Mouse (Mus musculus): ENCODE measurements at regions not wholly inside any gene's neighbourhood (a gene's known extent, or its start where the extent isn't known, plus 50 kb on each side); places are given as distances from the start of the nearest gene placed in this dataset.

DNA sequence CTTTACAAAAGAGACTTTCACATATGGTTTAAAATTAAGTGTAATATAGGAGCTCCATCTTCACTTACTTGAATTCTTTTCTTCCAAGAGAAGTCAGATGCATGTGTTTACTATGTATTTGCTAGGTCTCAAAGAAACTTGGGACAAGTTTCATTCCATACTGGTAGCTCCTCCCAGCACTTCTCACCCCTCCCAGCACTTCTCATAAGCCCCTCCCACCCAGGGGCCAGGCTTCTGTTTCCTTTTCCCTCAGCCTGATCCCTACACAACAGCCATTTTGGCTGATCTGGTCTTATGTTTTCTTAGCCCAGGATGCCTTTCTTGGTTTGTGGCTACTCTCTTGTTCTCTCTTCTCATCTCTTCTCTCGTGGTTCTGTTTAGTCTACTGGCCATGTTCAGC, 76.2 kb upstream of the Tab2 start:
- Histone ChIP-seq H3K27ac (replicated peaks) (no peak overlapping the region), H3K36me3 (no peaks in the 10 kb centered on the region), H3K9me3 (replicated peaks) (no peaks in the 10 kb centered on the region), H3K4me3 (no peak overlapping the region), H3K4me1 (peaks cover 26% of the 10 kb centered on the region), H3K27me3 (ENCODE audit: low read depth, poor library complexity, severe bottlenecking) (no peaks in the 10 kb centered on the region)
- no peak for DNase-seq (ENCODE audit: low spot score)
- 77% methylated on average over 1 of the region's 1 CpGs for WGBS

DNA sequence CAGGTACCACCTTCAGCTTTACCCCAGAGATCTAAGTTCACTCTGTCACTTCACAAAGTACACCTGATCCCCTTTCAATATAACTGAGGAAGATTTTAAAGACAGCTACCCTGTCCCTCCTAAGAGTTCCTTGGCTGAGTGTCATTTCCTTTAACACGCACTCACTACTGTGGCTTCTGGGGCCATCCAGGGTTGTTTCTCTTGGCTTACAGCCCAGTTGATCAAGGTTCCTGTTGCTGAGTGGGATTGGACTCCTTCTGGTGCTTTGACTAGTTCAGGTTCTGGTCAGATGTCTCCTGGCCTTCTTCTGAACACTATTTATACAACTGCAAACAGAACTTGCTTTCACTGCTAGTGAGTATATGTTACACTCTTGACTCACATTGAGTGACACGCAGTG, 72.8 kb upstream of the Tab2 start:
- DNase-seq (ENCODE audit: low spot score) = no peak
- Histone ChIP-seq H3K27me3 (ENCODE audit: low read depth, poor library complexity, severe bottlenecking) (no peaks in the 10 kb centered on the region), H3K4me1 (no peaks in the 10 kb centered on the region), H3K4me3 (no peak overlapping the region), H3K27ac (replicated peaks) (no peak overlapping the region), H3K9me3 (replicated peaks) (no peaks in the 10 kb centered on the region), H3K36me3 (no peaks in the 10 kb centered on the region)
- 96% methylated on average over 2 of the region's 2 CpGs for WGBS

DNA sequence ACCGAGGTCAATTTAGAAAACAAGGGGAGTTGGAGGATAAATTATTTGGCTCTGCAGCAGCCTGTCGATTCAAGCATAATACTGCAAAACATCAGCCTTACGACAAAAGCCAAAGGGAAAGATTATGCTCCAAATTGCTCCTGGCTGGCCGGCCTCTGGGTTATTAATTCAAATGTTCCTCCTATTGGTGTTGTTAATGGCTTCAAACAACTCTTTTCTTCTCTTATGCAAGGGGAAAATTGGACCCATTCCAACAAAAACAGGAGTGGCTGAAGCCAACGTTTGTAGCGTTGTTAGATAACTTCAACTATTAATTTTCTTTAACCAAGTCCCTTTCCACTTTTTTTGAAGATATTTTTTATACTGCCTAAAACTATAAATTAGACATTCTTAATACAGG, 71.0 kb upstream of the Tab2 start:
- Histone ChIP-seq H3K27ac (replicated peaks) (no peak overlapping the region), H3K4me3 (no peak overlapping the region), H3K36me3 (no peaks in the 10 kb centered on the region), H3K4me1 (no peaks in the 10 kb centered on the region), H3K27me3 (ENCODE audit: low read depth, poor library complexity, severe bottlenecking) (no peaks in the 10 kb centered on the region), H3K9me3 (replicated peaks) (no peaks in the 10 kb centered on the region)
- WGBS = 82% methylated on average over 6 of the region's 6 CpGs
- DNase-seq (ENCODE audit: low spot score) = no peak

DNA sequence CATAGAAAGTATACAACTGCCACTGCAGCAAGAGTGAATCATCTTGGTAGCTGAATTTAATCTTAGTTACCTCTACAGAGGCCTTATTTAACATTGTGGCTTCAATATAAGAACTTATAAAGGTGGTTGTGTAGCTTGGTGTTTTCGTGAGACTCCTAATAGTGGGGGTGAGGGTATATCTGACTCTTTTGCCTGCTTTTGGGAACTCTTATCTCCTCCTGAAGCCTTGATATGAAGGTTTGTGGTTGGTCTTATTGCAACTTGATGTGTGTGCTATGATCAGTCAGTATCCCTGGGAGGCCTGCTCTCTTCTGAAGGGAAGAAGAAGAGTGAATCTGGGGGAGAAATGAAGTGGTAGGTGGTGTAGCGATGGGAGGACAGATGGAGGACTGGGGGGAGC, 67.7 kb upstream of the Tab2 start:
- no peaks in the 10 kb centered on the region for H3K27me3 ChIP-seq (ENCODE audit: low read depth, poor library complexity, severe bottlenecking)
- no peaks in the 10 kb centered on the region for H3K36me3 ChIP-seq
- no peaks in the 10 kb centered on the region for H3K9me3 ChIP-seq (replicated peaks)
- no peak overlapping the region for H3K27ac ChIP-seq (replicated peaks)
- 89% methylated on average over 2 of the region's 2 CpGs for WGBS
- no peak for DNase-seq (ENCODE audit: low spot score)
- no peaks in the 10 kb centered on the region for H3K4me1 ChIP-seq
- H3K4me3 ChIP-seq = no peak overlapping the region

DNA sequence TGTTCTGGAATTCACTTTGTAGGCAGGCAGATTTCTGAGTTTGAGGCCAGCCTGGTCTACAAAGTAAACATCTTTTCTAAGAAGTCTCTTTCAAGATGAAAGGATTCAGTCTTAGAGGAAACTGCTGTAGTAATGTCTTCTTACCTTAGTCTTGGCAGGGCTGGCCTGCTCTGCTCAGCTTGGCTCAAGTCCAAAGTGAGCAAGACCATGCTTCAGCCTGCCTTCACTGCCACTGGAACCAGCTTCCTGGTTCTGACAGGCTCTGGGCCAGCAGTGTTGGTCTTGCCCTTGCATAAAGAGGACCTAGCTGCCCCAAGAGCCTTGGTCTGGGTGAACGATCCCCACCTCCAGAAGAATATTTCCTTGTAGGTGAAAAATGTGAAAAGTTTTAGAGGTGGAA, 65.9 kb upstream of the Tab2 start:
- H3K27ac ChIP-seq (replicated peaks) = no peak overlapping the region
- H3K36me3 ChIP-seq = no peaks in the 10 kb centered on the region
- no peak overlapping the region for H3K4me3 ChIP-seq
- DNase-seq (ENCODE audit: low spot score) = no peak
- no peaks in the 10 kb centered on the region for H3K9me3 ChIP-seq (replicated peaks)
- no peaks in the 10 kb centered on the region for H3K4me1 ChIP-seq
- no peaks in the 10 kb centered on the region for H3K27me3 ChIP-seq (ENCODE audit: low read depth, poor library complexity, severe bottlenecking)
- WGBS = 90% methylated on average over 1 of the region's 1 CpGs

DNA sequence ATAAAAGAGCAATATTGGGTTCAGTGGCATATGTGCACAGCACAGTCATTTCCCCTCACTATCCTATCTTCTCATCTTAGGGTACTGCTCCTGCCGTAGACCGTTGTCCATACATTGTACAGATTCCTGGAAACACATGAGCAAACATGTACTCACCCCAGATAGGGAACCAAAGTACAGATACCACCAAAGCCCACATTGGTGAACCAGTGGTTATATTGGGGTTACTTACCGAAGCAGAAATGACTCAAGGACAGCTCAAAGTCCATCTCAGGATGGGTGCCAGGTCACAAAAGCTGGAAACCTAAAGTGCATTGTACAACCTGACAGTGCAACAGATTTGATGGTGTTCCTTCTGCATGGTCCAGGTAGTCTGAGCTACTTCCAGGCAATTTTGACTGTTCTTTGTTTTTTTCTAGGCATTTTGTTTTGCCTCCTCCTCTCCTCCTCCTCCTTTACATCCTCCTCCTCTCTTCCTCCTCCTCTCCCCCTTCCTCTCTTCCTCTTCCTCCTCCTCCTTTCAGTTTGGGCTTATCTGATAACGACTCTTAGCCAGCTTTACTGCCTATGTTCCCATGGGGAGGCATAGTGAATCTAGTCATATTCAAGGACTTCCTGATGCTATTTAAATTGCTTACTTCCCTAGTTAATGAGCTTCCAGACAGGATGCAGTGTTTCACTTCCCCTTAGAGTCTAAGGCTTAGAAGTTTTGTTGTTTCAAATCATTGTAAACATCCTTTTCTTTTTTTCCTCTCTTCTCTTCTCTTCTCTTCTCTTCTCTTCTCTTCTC, 65.1 kb upstream of the Tab2 start:
- H3K4me3 ChIP-seq = no peak overlapping the region
- no peaks in the 10 kb centered on the region for H3K9me3 ChIP-seq (replicated peaks)
- no peaks in the 10 kb centered on the region for H3K4me1 ChIP-seq
- 82% methylated on average over 4 of the region's 4 CpGs for WGBS
- H3K27ac ChIP-seq (replicated peaks) = no peak overlapping the region
- no peaks in the 10 kb centered on the region for H3K27me3 ChIP-seq (ENCODE audit: low read depth, poor library complexity, severe bottlenecking)
- no peak for DNase-seq (ENCODE audit: low spot score)
- H3K36me3 ChIP-seq = no peaks in the 10 kb centered on the region

DNA sequence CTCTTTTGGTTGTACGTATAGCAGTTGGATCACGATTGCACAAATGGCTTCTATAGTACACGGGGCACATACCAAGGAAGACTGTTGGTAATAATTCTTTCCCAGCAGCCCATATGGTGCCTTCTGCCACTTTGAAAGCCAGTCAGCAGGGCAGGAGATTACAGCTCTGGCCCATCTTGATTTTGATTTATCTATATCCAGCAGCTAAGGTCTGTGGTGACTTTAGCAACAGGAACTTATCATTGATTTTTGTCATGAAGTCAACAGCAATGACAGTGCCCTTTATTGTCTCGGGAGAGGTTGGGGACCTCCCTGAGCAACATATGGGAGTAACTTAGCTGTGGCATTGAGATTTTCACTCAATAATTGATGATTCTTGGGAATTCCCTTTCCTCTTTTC, 64.1 kb upstream of the Tab2 start:
- no peaks in the 10 kb centered on the region for H3K27me3 ChIP-seq (ENCODE audit: low read depth, poor library complexity, severe bottlenecking)
- DNase-seq (ENCODE audit: low spot score) = no peak
- no peaks in the 10 kb centered on the region for H3K36me3 ChIP-seq
- no peaks in the 10 kb centered on the region for H3K4me1 ChIP-seq
- H3K27ac ChIP-seq (replicated peaks) = no peak overlapping the region
- 91% methylated on average over 4 of the region's 4 CpGs for WGBS
- no peak overlapping the region for H3K4me3 ChIP-seq
- H3K9me3 ChIP-seq (replicated peaks) = no peaks in the 10 kb centered on the region

DNA sequence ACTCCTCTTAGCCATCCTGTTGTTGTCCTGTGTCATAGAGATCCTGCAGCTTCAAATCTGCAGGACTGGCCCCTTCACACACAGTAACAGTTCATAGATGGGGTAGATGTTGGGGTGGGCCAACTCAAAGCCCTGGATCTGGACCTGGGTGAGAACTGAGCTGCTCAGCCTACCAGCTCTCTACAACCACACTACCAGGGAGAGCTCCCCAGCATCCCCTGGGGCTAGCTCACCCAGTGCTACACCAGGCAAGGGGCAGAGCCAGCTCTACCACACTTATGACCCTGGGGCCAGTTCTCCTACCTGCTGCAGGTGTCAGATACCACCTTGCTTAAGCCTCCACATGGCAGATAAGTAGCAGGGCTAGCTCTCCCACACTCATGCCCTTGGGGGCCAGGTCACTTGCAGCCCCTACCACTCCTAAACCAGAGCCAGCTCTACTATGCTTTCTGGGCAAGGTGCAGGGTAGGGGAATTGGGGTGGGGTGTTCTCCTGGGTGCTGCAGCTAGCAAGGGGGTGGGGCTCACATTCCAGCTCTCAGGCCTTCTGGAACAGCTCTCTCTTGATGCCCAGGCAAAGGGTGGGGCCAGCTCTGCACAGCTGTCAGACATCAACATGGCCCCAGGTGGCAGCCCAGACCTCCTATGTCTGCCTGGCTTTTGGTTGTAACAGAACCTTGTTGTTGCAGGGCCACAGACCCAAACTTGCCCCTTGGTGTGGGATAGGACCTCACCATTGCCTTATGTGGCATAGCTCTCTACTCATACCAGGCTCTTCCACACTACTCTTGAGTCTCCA, 62.4 kb upstream of the Tab2 start:
- no peak for DNase-seq (ENCODE audit: low spot score)
- H3K4me3 ChIP-seq = no peak overlapping the region
- H3K36me3 ChIP-seq = no peaks in the 10 kb centered on the region
- no peaks in the 10 kb centered on the region for H3K27me3 ChIP-seq (ENCODE audit: low read depth, poor library complexity, severe bottlenecking)
- no peaks in the 10 kb centered on the region for H3K4me1 ChIP-seq
- no peaks in the 10 kb centered on the region for H3K9me3 ChIP-seq (replicated peaks)
- no peak overlapping the region for H3K27ac ChIP-seq (replicated peaks)

DNA sequence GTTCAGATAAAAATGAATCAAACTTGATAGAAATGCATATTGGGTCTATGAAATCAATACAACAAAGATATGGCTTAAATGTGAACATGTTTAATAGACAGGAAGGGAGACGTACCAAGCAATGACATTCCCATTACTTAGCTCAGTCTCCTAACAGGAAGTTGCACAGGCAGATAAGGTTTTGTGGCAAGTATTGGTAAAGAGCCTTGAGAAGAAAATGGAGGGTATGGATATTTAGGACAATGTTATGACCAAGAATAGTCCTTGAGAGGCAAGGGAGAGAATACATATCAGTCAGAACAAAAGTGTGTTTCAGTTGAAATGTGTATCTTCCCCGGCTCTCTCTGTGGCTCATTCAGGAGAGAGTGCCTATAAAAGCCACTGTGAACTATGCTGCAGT, 60.7 kb upstream of the Tab2 start:
- H3K27ac ChIP-seq (replicated peaks) = no peak overlapping the region
- H3K36me3 ChIP-seq = no peaks in the 10 kb centered on the region
- H3K9me3 ChIP-seq (replicated peaks) = no peaks in the 10 kb centered on the region
- no peak for DNase-seq (ENCODE audit: low spot score)
- no peaks in the 10 kb centered on the region for H3K27me3 ChIP-seq (ENCODE audit: low read depth, poor library complexity, severe bottlenecking)
- no peak overlapping the region for H3K4me3 ChIP-seq
- H3K4me1 ChIP-seq = no peaks in the 10 kb centered on the region
- WGBS = 91% methylated on average over 2 of the region's 2 CpGs

DNA sequence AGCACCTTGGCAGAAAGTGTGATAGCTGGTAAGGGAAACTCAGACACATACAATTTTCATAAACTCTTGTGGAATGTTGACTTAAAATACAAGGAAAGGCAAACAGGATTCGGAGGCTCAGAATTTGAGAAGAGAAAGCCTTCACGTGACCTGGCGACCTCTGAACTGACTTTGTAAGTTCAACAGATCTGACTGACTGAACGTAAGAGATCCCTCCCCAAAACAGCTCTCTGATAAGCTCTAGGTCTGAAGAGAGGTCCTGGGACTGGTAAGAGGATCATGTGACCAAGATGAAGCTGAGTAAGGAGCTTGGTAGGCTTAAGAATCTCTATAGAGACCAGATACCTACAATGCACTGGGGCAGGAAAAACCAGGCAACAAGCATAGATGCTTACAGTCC, 55.7 kb upstream of the Tab2 start:
- no peaks in the 10 kb centered on the region for H3K27me3 ChIP-seq (ENCODE audit: low read depth, poor library complexity, severe bottlenecking)
- H3K9me3 ChIP-seq (replicated peaks) = no peaks in the 10 kb centered on the region
- 57% methylated on average over 4 of the region's 4 CpGs for WGBS
- no peak overlapping the region for H3K4me3 ChIP-seq
- no peak for DNase-seq (ENCODE audit: low spot score)
- peaks cover 21% of the 10 kb centered on the region for H3K4me1 ChIP-seq
- H3K27ac ChIP-seq (replicated peaks) = no peak overlapping the region
- H3K36me3 ChIP-seq = no peaks in the 10 kb centered on the region

DNA sequence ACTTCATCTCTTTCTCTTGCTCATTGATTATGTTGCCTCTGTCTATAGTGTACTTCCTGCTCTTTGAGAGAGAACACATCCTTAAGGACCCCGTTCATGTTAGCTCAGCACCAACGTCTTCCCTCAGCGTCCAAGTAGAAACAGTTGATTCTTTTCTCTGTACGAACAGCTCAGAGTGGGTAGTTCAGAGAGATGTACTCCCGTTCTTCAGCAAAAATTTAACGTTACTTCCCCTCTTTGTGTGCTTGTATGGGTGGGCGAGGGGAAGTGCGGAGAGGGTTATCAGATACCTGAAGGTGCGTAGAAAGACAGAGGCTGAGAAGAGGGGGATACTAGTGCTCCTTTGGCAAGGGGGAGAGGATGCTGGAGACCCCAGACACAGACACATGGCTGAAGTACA, 55.1 kb upstream of the Tab2 start:
- H3K36me3 ChIP-seq = no peaks in the 10 kb centered on the region
- no peak overlapping the region for H3K4me3 ChIP-seq
- DNase-seq (ENCODE audit: low spot score) = no peak
- H3K9me3 ChIP-seq (replicated peaks) = no peaks in the 10 kb centered on the region
- no peak overlapping the region for H3K27ac ChIP-seq (replicated peaks)
- WGBS = 88% methylated on average over 9 of the region's 9 CpGs
- no peaks in the 10 kb centered on the region for H3K27me3 ChIP-seq (ENCODE audit: low read depth, poor library complexity, severe bottlenecking)
- peaks cover 21% of the 10 kb centered on the region for H3K4me1 ChIP-seq

DNA sequence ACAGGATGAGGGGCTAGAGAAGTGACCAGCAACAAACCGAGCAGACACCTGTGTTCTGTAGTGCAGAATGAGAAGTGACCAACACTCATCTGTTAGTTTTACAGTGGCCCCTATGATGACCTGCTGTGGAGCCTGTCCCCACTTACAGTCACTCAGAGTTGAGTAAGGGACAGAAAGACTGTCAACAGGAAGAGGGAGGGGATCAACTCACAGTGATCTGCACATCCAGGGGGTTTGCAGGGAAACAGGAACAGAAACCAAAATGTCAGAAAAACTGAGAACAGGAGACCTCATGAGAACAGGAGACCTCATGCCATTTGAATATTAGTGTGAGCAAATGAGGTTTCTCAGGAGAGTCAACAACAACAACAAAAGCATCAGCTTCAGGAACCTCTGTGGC, 53.8 kb upstream of the Tab2 start:
- WGBS = 90% methylated on average over 1 of the region's 1 CpGs
- no peak for DNase-seq (ENCODE audit: low spot score)

DNA sequence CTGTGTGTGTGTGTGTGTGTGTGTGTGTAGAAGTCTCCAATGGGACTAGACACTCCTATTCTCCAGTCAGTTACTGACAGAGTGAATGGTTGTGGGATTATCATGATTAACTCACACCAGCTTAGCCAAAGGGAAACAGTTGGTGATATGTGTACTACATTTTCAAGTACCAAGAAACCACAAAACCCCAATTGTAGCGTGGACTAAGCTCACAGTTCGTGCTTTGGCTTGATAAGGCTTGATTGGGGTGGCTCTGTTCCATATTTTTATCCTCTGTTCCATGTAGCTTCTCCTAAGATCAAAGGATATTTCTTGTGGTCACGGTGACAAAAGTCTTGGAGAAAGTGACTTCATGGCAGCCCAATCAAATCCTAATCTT, 51.9 kb upstream of the Tab2 start:
- no peak for DNase-seq (ENCODE audit: low spot score)
- Histone ChIP-seq H3K9me3 (replicated peaks) (peaks cover 5% of the 10 kb centered on the region; the same call in 1 of the 2 replicates), H3K4me3 (no peak overlapping the region), H3K4me1 (peaks cover 21% of the 10 kb centered on the region), H3K27me3 (ENCODE audit: low read depth, poor library complexity, severe bottlenecking) (no peaks in the 10 kb centered on the region), H3K36me3 (no peaks in the 10 kb centered on the region), H3K27ac (replicated peaks) (peak overlapping the region; percentile 75)
- WGBS = 64% methylated on average over 3 of the region's 3 CpGs

More for the DNA sequence above, 53.8 kb upstream of the Tab2 start:
- Histone ChIP-seq H3K4me3 (no peak overlapping the region), H3K27ac (replicated peaks) (0 out of 2 replicates have a peak overlapping the region, but pooled peaks have one; percentile 28), H3K4me1 (peaks cover 21% of the 10 kb centered on the region), H3K36me3 (no peaks in the 10 kb centered on the region), H3K27me3 (ENCODE audit: low read depth, poor library complexity, severe bottlenecking) (no peaks in the 10 kb centered on the region), H3K9me3 (replicated peaks) (no peaks in the 10 kb centered on the region)

Measured in midbrain, embryonic 10.5 days (tissue).